Mouse (Mus musculus) lung, adult 2 months (tissue): Measurements from ENCODE around the gene Rph3al.

Experiments
- CTCF ChIP-seq: fragments of 200-500 bp; IDR thresholded peaks from 2 replicates; pipeline ENCODE4 v1.5.1; 2011; ENCODE audit warnings: mild to moderate bottlenecking, low read length, control low read depth; ENCODE audit not compliant: insufficient read depth
- POLR2A ChIP-seq: fragments of 200-500 bp; IDR thresholded peaks from 2 replicates; pipeline ENCODE4 v1.6.1; 2011; ENCODE audit warnings: low read depth, mild to moderate bottlenecking, control low read depth, low read length, borderline replicate concordance; ENCODE audit errors: extremely low read depth

DNA sequence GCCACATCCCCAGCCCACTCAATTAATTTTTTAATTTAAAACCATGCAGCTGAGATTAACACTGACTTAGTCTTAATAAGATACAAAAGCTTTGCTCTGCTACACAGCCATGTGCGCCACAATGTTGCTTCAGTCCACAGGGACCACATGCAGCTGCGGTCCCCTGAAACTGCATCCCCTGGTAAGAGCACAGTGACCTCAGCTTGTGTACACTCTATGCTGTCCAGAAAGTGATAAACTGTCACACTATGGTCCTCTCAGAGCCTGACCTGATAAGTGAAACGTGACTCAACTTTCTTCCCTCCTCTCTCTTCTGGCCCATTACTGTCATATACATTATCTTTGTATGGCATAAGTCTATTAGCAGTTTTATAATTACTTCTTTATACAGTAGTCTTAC lies 12.2 kb upstream of the Rph3al start:
- TF ChIP-seq CTCF (no peak), POLR2A (no peak)
